Mouse (Mus musculus) thymus, adult 2 months (tissue): ENCODE measurements around the gene Rrp1b.

Experiments used
- CTCF ChIP-seq: fragments of 200-500 bp; IDR thresholded peaks from 2 replicates; pipeline ENCODE4 v1.5.1; 2012; ENCODE audit warnings: mild to moderate bottlenecking, control low read depth, low read length, moderate library complexity, borderline replicate concordance; ENCODE audit not compliant: control insufficient read depth, poor library complexity, insufficient read depth; ENCODE audit errors: extremely low read depth
- POLR2A ChIP-seq: fragments of 200-500 bp; IDR thresholded peaks from 2 replicates; pipeline ENCODE4 v1.6.1; 2012; ENCODE audit warnings: mild to moderate bottlenecking, low read length, control low read depth, moderate library complexity; ENCODE audit not compliant: control insufficient read depth, poor library complexity, insufficient read depth; ENCODE audit errors: extremely low read depth

GRCm38 (mm10) chr17:32034322-32034721, 1.6 kb upstream of the Rrp1b start:
- TF ChIP-seq POLR2A (no peak), CTCF (no peak)
